Mouse (Mus musculus): ENCODE results near the gene Abhd2. TPM values are rescaled to one million over a fixed set of nuclear protein-coding genes. Genes with fewer than 3 reads are reported as not detected.

Gene Abhd2
- polyA plus RNA-seq, 1 experiment from 2014 or later, result 13.9 TPM

GRCm38 (mm10) chr7:79414449-79415375, 141.7 kb downstream of the Abhd2 start:
- no peaks in the 10 kb centered on the region for H3K9me3 ChIP-seq
- 80% methylated on average over 18 of the region's 18 CpGs for WGBS
- H3K4me1 ChIP-seq, result no peaks in the 10 kb centered on the region
- H3K9ac ChIP-seq, result no peak overlapping the region
- no peak overlapping the region for H3K4me2 ChIP-seq
- H3K36me3 ChIP-seq, result peaks cover 5% of the 10 kb centered on the region; the same call in 1 of the 2 replicates
- no peak overlapping the region for H3K27ac ChIP-seq
- ATAC-seq (ENCODE audit: insufficient number of reproducible peaks, insufficient read depth, low FRiP score, low TSS enrichment, low read depth), result no peak
- no peak overlapping the region for H3K4me3 ChIP-seq
- H3K27me3 ChIP-seq, result no peaks in the 10 kb centered on the region

Other genes starting within 250 kb of the Abhd2 start
- gene Acan, start 219.7 kb upstream of the Abhd2 start, polyA plus RNA-seq (2015; fragmentation: Nextera tagmentation; extraction: Ambion mirVana), result 16.6 and 23.7 TPM in 2 replicates
- gene Hapln3, start 142.2 kb upstream of the Abhd2 start, polyA plus RNA-seq (2015; fragmentation: Nextera tagmentation; extraction: Ambion mirVana), result 4.2 and 5.0 TPM in 2 replicates
- gene Mfge8, start 124.1 kb upstream of the Abhd2 start, polyA plus RNA-seq (2015; fragmentation: Nextera tagmentation; extraction: Ambion mirVana), result 145 and 152 TPM in 2 replicates
- 1.1 and 2.7 TPM in 2 replicates for gene Rlbp1, start 113.8 kb downstream of the Abhd2 start, polyA plus RNA-seq (2015; fragmentation: Nextera tagmentation; extraction: Ambion mirVana)
- 9.1 and 9.5 TPM in 2 replicates for gene Fanci, start 118.7 kb downstream of the Abhd2 start, polyA plus RNA-seq (2015; fragmentation: Nextera tagmentation; extraction: Ambion mirVana)
- 28.8 and 33.0 TPM in 2 replicates for gene Polg, start 193.2 kb downstream of the Abhd2 start, polyA plus RNA-seq (2015; fragmentation: Nextera tagmentation; extraction: Ambion mirVana)

Data from embryonic facial prominence, embryonic 13.5 days (tissue).